Mouse (Mus musculus) spleen, embryonic (tissue): Measurements from ENCODE around the gene Olfr1416.

Experiments used
- CTCF ChIA-PET: fragments of 350-600 bp; sonication (Branson Sonifier 250); formaldehyde crosslinking; loops from one replicate; lab custom pipeline; 2022; lab: Charles Lee

Olfr1416 gene

DNA sequence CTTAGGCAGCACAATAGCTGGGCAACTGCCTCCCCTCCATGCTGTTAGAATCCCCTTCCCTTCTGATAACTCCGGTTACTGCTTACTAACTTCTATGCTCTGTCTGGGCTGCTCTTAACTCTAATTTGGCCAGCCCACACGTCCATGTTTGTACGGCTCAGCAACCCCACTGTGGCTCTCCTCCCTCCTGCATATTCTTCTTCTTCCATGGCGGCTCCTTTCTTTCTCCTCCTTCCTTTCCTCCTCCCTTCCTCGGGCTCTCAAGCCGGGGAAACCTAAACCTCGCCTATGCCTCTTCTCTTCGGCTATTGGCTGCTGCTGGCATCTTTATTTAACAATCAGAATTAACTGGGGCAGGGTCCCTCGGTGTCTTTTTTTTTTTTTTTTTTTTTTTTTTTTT lies 52.1 kb downstream of the Olfr1416 start:
- CTCF ChIA-PET = no interaction called here

DNA sequence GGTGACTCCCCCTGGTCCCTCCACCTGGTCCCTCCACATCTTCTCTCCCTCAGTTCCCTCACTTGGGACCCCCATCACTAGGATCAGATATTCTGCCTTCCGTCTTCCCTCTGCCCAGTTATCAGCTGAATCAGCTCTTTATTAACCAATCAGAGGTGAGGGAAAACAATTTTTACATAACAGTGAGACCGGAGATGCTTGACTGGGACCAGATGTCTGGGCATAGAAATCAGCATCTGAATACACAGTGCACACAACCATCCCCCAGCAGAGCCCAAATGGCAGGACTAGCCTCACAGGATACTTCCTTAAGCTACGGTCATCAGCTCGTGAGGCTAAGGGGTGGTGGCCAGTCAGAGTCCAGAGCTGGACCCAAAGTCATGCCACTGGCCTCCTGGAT lies 52.8 kb downstream of the Olfr1416 start:
- CTCF ChIA-PET = no interaction called here

DNA sequence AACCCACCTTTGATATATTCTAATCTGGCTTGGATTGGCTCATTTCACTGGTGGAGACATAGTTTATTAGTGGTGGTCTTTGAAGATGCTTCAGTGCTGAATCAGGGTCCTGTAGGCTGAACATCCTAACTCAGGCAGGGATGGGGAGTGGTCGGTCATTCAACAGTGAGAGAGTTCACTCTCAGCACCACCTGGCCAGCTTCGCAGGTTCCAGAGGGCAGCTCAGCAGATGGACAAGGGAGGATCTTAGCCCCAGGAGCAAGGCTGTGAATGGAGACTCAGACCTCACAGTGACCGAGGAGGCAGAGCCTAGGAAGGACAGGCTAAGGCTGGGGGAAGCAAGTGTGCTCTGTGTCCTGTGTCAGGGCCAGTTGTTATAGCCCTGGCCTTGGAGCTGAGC lies 53.5 kb downstream of the Olfr1416 start:
- CTCF ChIA-PET = no interaction called here

DNA sequence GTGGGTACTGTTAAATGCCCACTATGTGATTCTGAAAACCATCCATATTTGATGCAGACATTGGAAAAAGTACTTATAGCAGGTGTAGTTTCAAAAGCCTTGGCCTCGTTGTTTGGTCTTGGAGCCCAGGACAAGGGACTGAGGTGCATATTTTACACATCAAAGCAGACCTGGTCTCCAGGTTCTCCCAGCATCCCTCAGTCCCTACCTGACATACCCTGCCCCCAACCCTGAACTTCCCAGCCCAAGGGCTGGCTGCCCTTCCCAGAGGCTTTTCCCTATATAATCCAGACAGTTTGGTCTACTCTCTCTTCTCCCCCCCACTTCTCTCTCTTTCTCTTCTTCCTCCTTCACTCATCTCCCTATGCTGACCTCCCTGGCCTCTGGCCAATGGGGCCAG lies 53.9 kb downstream of the Olfr1416 start:
- CTCF ChIA-PET = no interaction called here
